Mouse (Mus musculus) forebrain, embryonic 11.5 days (tissue): ENCODE results near the gene Dpagt1. TPM values are rescaled to one million over a fixed set of nuclear protein-coding genes. Genes with fewer than 3 reads are reported as not detected.
"Not testable (repeated sequence)": the region's sequence is repeated elsewhere in the genome, so short reads cannot be mapped to it uniquely, and the experiment has no call there.

Source experiments
- ATAC-seq: fragments of 200-750 bp; cut with Nextera tagmentation; replicated peaks from 2 replicates; pipeline ENCODE4 v1.8.0; 2017; ENCODE audit warnings: moderate TSS enrichment; ENCODE audit not compliant: low FRiP score
- DNase-seq: peaks from one replicate; pipeline ENCODE4 v3.0.0-alpha.2; 2017; ENCODE audit warnings: low spot score
- H3K27ac ChIP-seq: fragments of 300-500 bp; sonication (generic); 2 replicates; pipeline ENCODE4 v1.5.1; 2014; ENCODE audit warnings: low read depth, low read length
- H3K27me3 ChIP-seq: fragments of 300-500 bp; sonication (generic); 2 replicates; pipeline ENCODE4 v1.6.1; 2014; ENCODE audit warnings: mild to moderate bottlenecking, low read length, mixed read lengths; ENCODE audit not compliant: control insufficient read depth, insufficient read depth
- H3K36me3 ChIP-seq: fragments of 300-500 bp; sonication (generic); 2 replicates; pipeline ENCODE4 v1.6.1; 2014; ENCODE audit warnings: mild to moderate bottlenecking, low read length, moderate library complexity, mixed read lengths; ENCODE audit not compliant: control insufficient read depth, insufficient read depth
- H3K4me1 ChIP-seq: fragments of 300-500 bp; sonication (generic); replicated peaks from 2 replicates; pipeline ENCODE4 v1.6.1; 2014; ENCODE audit warnings: low read length, mixed read lengths; ENCODE audit not compliant: control insufficient read depth, insufficient read depth
- H3K4me2 ChIP-seq: fragments of 300-500 bp; sonication (generic); 2 replicates; pipeline ENCODE4 v1.6.1; 2014; ENCODE audit warnings: low read depth, mild to moderate bottlenecking, low read length, moderate library complexity, mixed read lengths; ENCODE audit not compliant: severe bottlenecking
- H3K4me3 ChIP-seq: fragments of 300-500 bp; sonication (generic); 2 replicates; pipeline ENCODE4 v1.5.1; 2014; ENCODE audit warnings: low read depth, low read length
- H3K9ac ChIP-seq: fragments of 300-500 bp; sonication (generic); 2 replicates; pipeline ENCODE4 v1.6.1; 2014; ENCODE audit warnings: low read length
- H3K9me3 ChIP-seq: fragments of 300-500 bp; sonication (generic); 2 replicates; pipeline ENCODE4 v1.6.1; 2016; ENCODE audit warnings: low read length, mixed read lengths; ENCODE audit not compliant: control insufficient read depth
- WGBS: fragments of 180-500 bp; shearing (Covaris S2); extraction: QIAGEN DNeasy Blood & Tissue Kit; methylation state at CpG from one replicate; pipeline ENCODE4 v1.1.7; 2014; 5-methylcytosine and 5-hydroxymethylcytosine counted together
- polyA plus RNA-seq: library from polyadenylated mRNA; unstranded; fragments of >200 nt; fragmentation: Nextera tagmentation; extraction: Ambion mirVana; gene quantifications from 2 replicates; pipeline ENCODE4 v1.2.1, GENCODE M21; 2014

Dpagt1 gene
- polyA plus RNA-seq, 1 experiment from 2014 or later: 49.1 TPM

- peak; percentile 97 for ATAC-seq
- Histone ChIP-seq H3K4me2 (peak within 1 kb of the TSS; percentile 94), H3K27me3 (no peaks in the 10 kb centered on the region)
These were observed 5.7 kb upstream of the Dpagt1 start, which contains the start of gene C2cd2l for GRCm38 (mm10) chr9:44319887-44320798. Gene C2cd2l (minus strand): TSS chr9:44320285.

GRCm38 (mm10) chr9:44320799-44321133, 5.1 kb upstream of the Dpagt1 start:
- H3K4me1 ChIP-seq: peaks cover 18% of the 10 kb centered on the region; the same call in 1 of the 2 replicates

More at GRCm38 (mm10) chr9:44319887-44320798, 5.7 kb upstream of the Dpagt1 start, which contains the start of gene C2cd2l:
- Histone ChIP-seq H3K4me3 (peak within 1 kb of the TSS; percentile 92), H3K9me3 (no peaks in the 10 kb centered on the region), H3K9ac (peak within 1 kb of the TSS; percentile 87), H3K4me1 (peaks cover 16% of the 10 kb centered on the region; the same call in 1 of the 2 replicates), H3K27ac (peak within 1 kb of the TSS; percentile 18), H3K36me3 (peaks cover 4% of the 10 kb centered on the region; the same call in 1 of the 2 replicates)
- DNase-seq: peak; percentile 97
- under 1% methylated on average over 67 of the region's 67 CpGs for WGBS

GRCm38 (mm10) chr9:44323656-44324055, 2.2 kb upstream of the Dpagt1 start:
- H3K27me3 ChIP-seq, H3K9me3 ChIP-seq, H3K4me2 ChIP-seq, H3K27ac ChIP-seq, H3K4me3 ChIP-seq, H3K36me3 ChIP-seq, DNase-seq, ATAC-seq, H3K9ac ChIP-seq: not testable (repeated sequence)
- peaks cover 13% of the 10 kb centered on the region; the same call in 1 of the 2 replicates for H3K4me1 ChIP-seq
- WGBS: 75% methylated on average over 4 of the region's 4 CpGs

More at GRCm38 (mm10) chr9:44320799-44321133, 5.1 kb upstream of the Dpagt1 start:
- Histone ChIP-seq H3K9me3 (no peaks in the 10 kb centered on the region), H3K9ac (peak overlapping the region; percentile 87), H3K4me3 (peak overlapping the region; percentile 92), H3K36me3 (peaks cover 2% of the 10 kb centered on the region; the same call in 1 of the 2 replicates), H3K4me2 (peak overlapping the region; percentile 56), H3K27ac (no peak overlapping the region), H3K27me3 (no peaks in the 10 kb centered on the region)
- DNase-seq (no peak), ATAC-seq (no peak)
- 30% methylated on average over 6 of the region's 6 CpGs for WGBS

- Histone ChIP-seq H3K4me1 (peaks cover 9% of the 10 kb centered on the region; the same call in 1 of the 2 replicates), H3K9me3 (no peaks in the 10 kb centered on the region), H3K4me3 (no peak overlapping the region), H3K27ac (no peak overlapping the region), H3K4me2 (no peak overlapping the region), H3K9ac (no peak overlapping the region), H3K36me3 (no peaks in the 10 kb centered on the region), H3K27me3 (no peaks in the 10 kb centered on the region)
- ATAC-seq (no peak), DNase-seq (no peak)
- 86% methylated on average over 6 of the region's 6 CpGs for WGBS
These were observed 1.7 kb upstream of the Dpagt1 start for GRCm38 (mm10) chr9:44324147-44324546.

GRCm38 (mm10) chr9:44325032-44325767, 619 bp upstream of the Dpagt1 start:
- not testable (repeated sequence) for H3K4me3 ChIP-seq

GRCm38 (mm10) chr9:44326371-44327063, 698 bp downstream of the Dpagt1 start:
- Histone ChIP-seq H3K27me3 (no peaks in the 10 kb centered on the region), H3K4me2 (peak overlapping the region; percentile 75), H3K9ac (peak overlapping the region; percentile 93), H3K4me1 (peaks cover 4% of the 10 kb centered on the region; the same call in 1 of the 2 replicates), H3K4me3 (peak overlapping the region; percentile 78), H3K27ac (peak overlapping the region; percentile 87), H3K9me3 (no peaks in the 10 kb centered on the region), H3K36me3 (no peaks in the 10 kb centered on the region; the same call in 1 of the 2 replicates)
- peak; percentile 87 for DNase-seq
- peak; percentile 80 for ATAC-seq
- under 1% methylated on average over 38 of the region's 38 CpGs for WGBS

More at GRCm38 (mm10) chr9:44325032-44325767, 619 bp upstream of the Dpagt1 start:
- Histone ChIP-seq H3K4me2 (peak overlapping the region; percentile 75; the same call in 1 of the 2 replicates), H3K9ac (peak overlapping the region; percentile 93; the same call in 1 of the 2 replicates)
- not testable (repeated sequence) for H3K27ac ChIP-seq, ATAC-seq, H3K4me1 ChIP-seq, H3K9me3 ChIP-seq, DNase-seq, H3K27me3 ChIP-seq, H3K36me3 ChIP-seq
- WGBS: 66% methylated on average over 7 of the region's 8 CpGs

GRCm38 (mm10) chr9:44327064-44327711, 1.4 kb downstream of the Dpagt1 start:
- peak overlapping the region; percentile 75 for H3K4me2 ChIP-seq
- H3K9me3 ChIP-seq: no peaks in the 10 kb centered on the region
- DNase-seq (peak; percentile 58), ATAC-seq (peak; percentile 66)
- WGBS: under 1% methylated on average over 21 of the region's 22 CpGs
- H3K9ac ChIP-seq: peak overlapping the region; percentile 93
- H3K27ac ChIP-seq: peak overlapping the region; percentile 87
- peaks cover 4% of the 10 kb centered on the region; the same call in 1 of the 2 replicates for H3K4me1 ChIP-seq
- peak overlapping the region; percentile 78 for H3K4me3 ChIP-seq
- no peaks in the 10 kb centered on the region; the same call in 1 of the 2 replicates for H3K36me3 ChIP-seq
- H3K27me3 ChIP-seq: no peaks in the 10 kb centered on the region
